11 mouse cellular contexts compared by ENCODE assay signal in the genomic region with DNA sequence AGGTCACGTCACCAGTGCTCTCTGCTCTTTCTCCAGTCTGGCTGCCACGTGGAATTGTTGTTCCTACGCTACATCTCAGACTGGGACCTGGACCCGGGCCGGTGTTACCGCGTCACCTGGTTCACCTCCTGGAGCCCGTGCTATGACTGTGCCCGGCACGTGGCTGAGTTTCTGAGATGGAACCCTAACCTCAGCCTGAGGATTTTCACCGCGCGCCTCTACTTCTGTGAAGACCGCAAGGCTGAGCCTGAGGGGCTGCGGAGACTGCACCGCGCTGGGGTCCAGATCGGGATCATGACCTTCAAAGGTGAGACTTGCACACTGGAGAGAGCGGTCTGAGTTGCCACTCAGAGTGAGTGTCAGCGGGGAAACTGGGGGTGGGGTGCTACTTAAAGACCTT. TPM values are rescaled to one million over a fixed set of nuclear protein-coding genes. Genes with fewer than 3 reads are reported as not detected.
A peak's percentile ranks its signal among the peaks of the same experiment; 100 is the strongest.
DNase-seq lines count a peak whose midpoint lies in the region; ATAC-seq and TF ChIP-seq lines count a peak whose summit lies in the region.
"Had no signal": no experiment of that assay in that cellular context is flagged by ENCODE, and none has a peak within 500 bp of the region (broad histone marks: within the 10 kb centered on the region; RNA-seq: fewer than 3 reads in every experiment).

No protein-coding gene starts in this region.

- H3K4me1 ChIP-seq in lung, embryonic 16.5 days (replicated peaks; ENCODE audit: control insufficient read depth, insufficient read depth, low read length) = no peaks in the 10 kb centered on the region
- H3K4me1 ChIP-seq in lung, postnatal 0 days (ENCODE audit: insufficient read depth, low read depth, low read length) = no peaks in the 10 kb centered on the region
- H3K4me1 ChIP-seq in intestine, embryonic 14.5 days (replicated peaks; ENCODE audit: control insufficient read depth, insufficient read depth, low read length) = no peaks in the 10 kb centered on the region
- no peaks in the 10 kb centered on the region for H3K4me1 ChIP-seq in neural tube, embryonic 14.5 days (ENCODE audit: control insufficient read depth, insufficient read depth, low read length)

- H3K9ac ChIP-seq in lung, embryonic 16.5 days (ENCODE audit: low read length) = no peak overlapping the region
- H3K9ac ChIP-seq in lung, postnatal 0 days (replicated peaks; ENCODE audit: low read depth) = no peak overlapping the region
- no peak overlapping the region for H3K9ac ChIP-seq in intestine, embryonic 14.5 days (ENCODE audit: low read length)
- no peak overlapping the region for H3K9ac ChIP-seq in neural tube, embryonic 14.5 days (replicated peaks; ENCODE audit: low read depth, low read length)
- H3K9ac ChIP-seq: liver, embryonic 15.5 days had no signal

- no peak overlapping the region for H3K27ac ChIP-seq in lung, embryonic 16.5 days (ENCODE audit: low read length)
- no peak overlapping the region for H3K27ac ChIP-seq in lung, postnatal 0 days (ENCODE audit: low read length)
- no peak overlapping the region for H3K27ac ChIP-seq in intestine, embryonic 14.5 days (ENCODE audit: low read depth)
- no peak overlapping the region for H3K27ac ChIP-seq in neural tube, embryonic 14.5 days (ENCODE audit: low read depth, low read length)
- H3K27ac ChIP-seq: liver, embryonic 15.5 days had no signal

- ATAC-seq in lung, embryonic 16.5 days (ENCODE audit: low read depth) = peak; percentile 32; the same call in 1 of the 2 replicates
- no peak for ATAC-seq in lung, postnatal 0 days
- peak; percentile 48; the same call in 1 of the 2 replicates for ATAC-seq in intestine, embryonic 14.5 days (replicated peaks; ENCODE audit: low FRiP score, low TSS enrichment, low read depth)
- peak; percentile 18 for ATAC-seq in neural tube, embryonic 14.5 days (ENCODE audit: low read depth)

- H3K4me3 ChIP-seq in lung, embryonic 16.5 days (ENCODE audit: low read length) = no peak overlapping the region
- no peak overlapping the region for H3K4me3 ChIP-seq in lung, postnatal 0 days (ENCODE audit: low read depth, low read length)
- H3K4me3 ChIP-seq in intestine, embryonic 14.5 days (ENCODE audit: low read depth, low read length) = no peak overlapping the region
- H3K4me3 ChIP-seq in neural tube, embryonic 14.5 days (ENCODE audit: low read depth, low read length) = no peak overlapping the region
- H3K4me3 ChIP-seq: liver, embryonic 15.5 days had no signal

- peak; percentile 4 for DNase-seq in cerebellum, adult 11-12 months
- no peak for DNase-seq in cerebellum, adult 8-10 months
- DNase-seq in lung, postnatal 0 days (ENCODE audit: low spot score) = no peak
- DNase-seq in intestine, embryonic 14.5 days (ENCODE audit: low spot score) = no peak
- no peak for DNase-seq in embryo, embryonic 11 days
- no peak for DNase-seq in layer of hippocampus, adult 9-11 months

- no peak for TF ChIP-seq EP300 in lung, postnatal 0 days (IDR thresholded peaks at IDR 0.05)

- H3K27me3 ChIP-seq in lung, embryonic 16.5 days (ENCODE audit: control insufficient read depth, insufficient read depth, low read depth, low read length) = no peaks in the 10 kb centered on the region
- H3K27me3 ChIP-seq in lung, postnatal 0 days (replicated peaks; ENCODE audit: insufficient read depth, low read length) = no peaks in the 10 kb centered on the region
- H3K27me3 ChIP-seq in intestine, embryonic 14.5 days (replicated peaks; ENCODE audit: control insufficient read depth, insufficient read depth, low read length) = peaks cover 7% of the 10 kb centered on the region; the same call in 1 of the 2 replicates
- no peaks in the 10 kb centered on the region for H3K27me3 ChIP-seq in neural tube, embryonic 14.5 days (ENCODE audit: control insufficient read depth, insufficient read depth, low read length)

- TF ChIP-seq CTCF in lung, postnatal 0 days (IDR thresholded peaks at IDR 0.05) = no peak

- WGBS in lung, embryonic 16.5 days = 73% methylated on average over 20 of the region's 20 CpGs
- WGBS in lung, postnatal 0 days = 76% methylated on average over 20 of the region's 20 CpGs
- 81% methylated on average over 20 of the region's 20 CpGs for WGBS in intestine, embryonic 14.5 days
- WGBS in neural tube, embryonic 14.5 days = 79% methylated on average over 20 of the region's 20 CpGs

- no peaks in the 10 kb centered on the region for H3K36me3 ChIP-seq in lung, embryonic 16.5 days (ENCODE audit: control insufficient read depth, insufficient read depth, low read length)
- no peaks in the 10 kb centered on the region for H3K36me3 ChIP-seq in lung, postnatal 0 days (ENCODE audit: insufficient read depth, low read length)
- no peaks in the 10 kb centered on the region for H3K36me3 ChIP-seq in intestine, embryonic 14.5 days (ENCODE audit: control insufficient read depth, insufficient read depth, low read length)
- no peaks in the 10 kb centered on the region for H3K36me3 ChIP-seq in neural tube, embryonic 14.5 days (ENCODE audit: control insufficient read depth, insufficient read depth, low read length)
- H3K36me3 ChIP-seq: liver, embryonic 15.5 days had no signal

- H3K4me2 ChIP-seq in lung, embryonic 16.5 days (ENCODE audit: low read depth, low read length) = no peak overlapping the region
- H3K4me2 ChIP-seq in lung, postnatal 0 days (replicated peaks; ENCODE audit: low read depth, low read length) = no peak overlapping the region
- no peak overlapping the region for H3K4me2 ChIP-seq in intestine, embryonic 14.5 days (ENCODE audit: low read length)
- H3K4me2 ChIP-seq in neural tube, embryonic 14.5 days (ENCODE audit: low read depth, low read length) = no peak overlapping the region
- H3K4me2 ChIP-seq: liver, embryonic 15.5 days had no signal

- H3K9me3 ChIP-seq in lung, embryonic 16.5 days (ENCODE audit: control insufficient read depth, low read length) = no peaks in the 10 kb centered on the region
- H3K9me3 ChIP-seq in lung, postnatal 0 days (ENCODE audit: low read length) = no peaks in the 10 kb centered on the region
- H3K9me3 ChIP-seq in intestine, embryonic 14.5 days (ENCODE audit: control insufficient read depth, low read length) = no peaks in the 10 kb centered on the region
- H3K9me3 ChIP-seq in neural tube, embryonic 14.5 days (ENCODE audit: control insufficient read depth, low read length) = no peaks in the 10 kb centered on the region
- H3K9me3 ChIP-seq: liver, embryonic 15.5 days had no signal

RNA-seq across cellular contexts. Expression of a gene that starts 7.4 kb away (rescaled TPM):
- not detected in 2 replicates for polyA plus RNA-seq in lung, embryonic 16.5 days (2015; fragmentation: Nextera tagmentation; extraction: Ambion mirVana)
- 0.05 TPM in 1 of 2 replicates, not detected in the other for polyA plus RNA-seq in lung, postnatal 0 days (2015; fragmentation: Nextera tagmentation; extraction: Ambion mirVana)
- polyA plus RNA-seq in intestine, embryonic 14.5 days (2014; fragmentation: Nextera tagmentation; extraction: Ambion mirVana) = 0.12 TPM in 1 of 2 replicates, not detected in the other
- 0.99 and 1.1 TPM in 2 replicates for polyA plus RNA-seq in neural tube, embryonic 14.5 days (2014; fragmentation: Nextera tagmentation; extraction: Ambion mirVana)
- polyA plus RNA-seq: frontal cortex, adult 2 months; heart, embryonic 16.5 days; liver, embryonic 15.5 days had no signal

RNA-seq across cellular contexts. Expression of a gene that starts 41.2 kb away (rescaled TPM):
- polyA plus RNA-seq in lung, embryonic 16.5 days (2015; fragmentation: Nextera tagmentation; extraction: Ambion mirVana) = 5.2 and 7.0 TPM in 2 replicates
- 8.9 and 9.5 TPM in 2 replicates for polyA plus RNA-seq in lung, postnatal 0 days (2015; fragmentation: Nextera tagmentation; extraction: Ambion mirVana)
- 2.8 and 3.4 TPM in 2 replicates for polyA plus RNA-seq in intestine, embryonic 14.5 days (2014; fragmentation: Nextera tagmentation; extraction: Ambion mirVana)
- 1.1 and 1.4 TPM in 2 replicates for polyA plus RNA-seq in neural tube, embryonic 14.5 days (2014; fragmentation: Nextera tagmentation; extraction: Ambion mirVana)

RNA-seq across cellular contexts. Expression of a gene that starts 48.9 kb away (rescaled TPM):
- 0.06 TPM in 1 of 2 replicates, not detected in the other for polyA plus RNA-seq in lung, embryonic 16.5 days (2015; fragmentation: Nextera tagmentation; extraction: Ambion mirVana)
- not detected in 2 replicates for polyA plus RNA-seq in lung, postnatal 0 days (2015; fragmentation: Nextera tagmentation; extraction: Ambion mirVana)
- 0.11 TPM in 1 of 2 replicates, not detected in the other for polyA plus RNA-seq in intestine, embryonic 14.5 days (2014; fragmentation: Nextera tagmentation; extraction: Ambion mirVana)
- polyA plus RNA-seq in neural tube, embryonic 14.5 days (2014; fragmentation: Nextera tagmentation; extraction: Ambion mirVana) = not detected in 2 replicates
- polyA plus RNA-seq: frontal cortex, adult 2 months had no signal

RNA-seq across cellular contexts. Expression of a gene that starts 55.4 kb away (rescaled TPM):
- 26.4 and 31.6 TPM in 2 replicates for polyA plus RNA-seq in lung, embryonic 16.5 days (2015; fragmentation: Nextera tagmentation; extraction: Ambion mirVana)
- polyA plus RNA-seq in lung, postnatal 0 days (2015; fragmentation: Nextera tagmentation; extraction: Ambion mirVana) = 54.3 and 55.4 TPM in 2 replicates
- polyA plus RNA-seq in intestine, embryonic 14.5 days (2014; fragmentation: Nextera tagmentation; extraction: Ambion mirVana) = 2.0 and 4.6 TPM in 2 replicates
- polyA plus RNA-seq in neural tube, embryonic 14.5 days (2014; fragmentation: Nextera tagmentation; extraction: Ambion mirVana) = 1.8 and 5.5 TPM in 2 replicates
